Mouse (Mus musculus) liver, embryonic 14.5 days (tissue): Measurements from ENCODE around the gene Snrpg. TPM values are rescaled to one million over a fixed set of nuclear protein-coding genes. Genes with fewer than 3 reads are reported as not detected.

ENCODE experiments used
- ATAC-seq: fragments of 200-750 bp; cut with Nextera tagmentation; 2 replicates; pipeline ENCODE4 v1.8.0; 2017; ENCODE audit warnings: moderate number of reproducible peaks, mild to moderate bottlenecking, moderate library complexity; ENCODE audit not compliant: insufficient read depth
- DNase-seq, 3 experiments: peaks; one replicate each; pipeline ENCODE4 v3.0.0-alpha.2; 2012 to 2013; ENCODE audit warnings: low read depth in 3 of 3, low spot score in 3 of 3
- H3K27ac ChIP-seq: fragments of 300-500 bp; sonication (generic); 2 replicates; pipeline ENCODE4 v1.5.1; 2014; ENCODE audit warnings: moderate library complexity, mild to moderate bottlenecking, control low read depth, inconsistent platforms
- H3K27me3 ChIP-seq: fragments of 300-500 bp; sonication (generic); 2 replicates; pipeline ENCODE4 v1.6.1; 2014; ENCODE audit warnings: mild to moderate bottlenecking, low read length, moderate library complexity; ENCODE audit not compliant: control insufficient read depth, insufficient read depth
- H3K36me3 ChIP-seq: fragments of 300-500 bp; sonication (generic); replicated peaks from 2 replicates; pipeline ENCODE4 v1.6.1; 2014; ENCODE audit warnings: low read depth; ENCODE audit not compliant: control insufficient read depth, insufficient read depth
- H3K4me1 ChIP-seq, 2 experiments: fragments of 200-500 bp in 1 of 2; fragments of 300-500 bp in 1 of 2; sonication (generic) in 1 of 2; replicated peaks; 2 replicates each; pipeline ENCODE4 v1.6.1; 2012 to 2014; ENCODE audit warnings: antibody characterized with exemption in 1 of 2, inconsistent platforms in 1 of 2, low read length in 1 of 2; ENCODE audit not compliant: control insufficient read depth in 2 of 2, insufficient read depth in 2 of 2
- H3K4me2 ChIP-seq: fragments of 300-500 bp; sonication (generic); 2 replicates; pipeline ENCODE4 v1.6.1; 2014; ENCODE audit warnings: low read depth, mild to moderate bottlenecking, control low read depth, moderate library complexity
- H3K4me3 ChIP-seq, 2 experiments: fragments of 200-500 bp in 1 of 2; fragments of 300-500 bp in 1 of 2; sonication (generic) in 1 of 2; 2 replicates each; pipeline ENCODE4 v1.5.1; 2012 to 2014; ENCODE audit warnings: low read depth in 2 of 2, low read length in 2 of 2, mild to moderate bottlenecking in 2 of 2, control low read depth in 1 of 2, inconsistent platforms in 1 of 2, moderate library complexity in 1 of 2; ENCODE audit not compliant: insufficient read depth in 1 of 2
- H3K9ac ChIP-seq: fragments of 300-500 bp; sonication (generic); replicated peaks from 2 replicates; pipeline ENCODE4 v1.6.1; 2014; ENCODE audit warnings: mild to moderate bottlenecking, control low read depth, moderate library complexity
- H3K9me3 ChIP-seq: fragments of 300-500 bp; sonication (generic); 2 replicates; pipeline ENCODE4 v1.6.1; 2016; ENCODE audit warnings: low read length, mixed read lengths; ENCODE audit not compliant: control insufficient read depth
- CTCF ChIP-seq: IDR thresholded peaks from 2 replicates; pipeline ENCODE4 v1.5.1; 2016; ENCODE audit warnings: antibody characterized with exemption, low read depth, control low read depth
- EP300 ChIP-seq: IDR thresholded peaks from 2 replicates; pipeline ENCODE4 v1.6.1; 2016; ENCODE audit warnings: antibody characterized with exemption, low read depth
- WGBS: fragments of 180-500 bp; shearing (Covaris S2); extraction: QIAGEN DNeasy Blood & Tissue Kit; methylation state at CpG from one replicate; pipeline ENCODE4 v1.1.7; 2014; ENCODE audit not compliant: insufficient replicate concordance; 5-methylcytosine and 5-hydroxymethylcytosine counted together
- polyA plus RNA-seq, 2 experiments: library from polyadenylated mRNA; depleted of rRNA in 1 of 2; stranded (reverse) in 1 of 2; unstranded in 1 of 2; fragments of >200 nt; fragmentation: Nextera tagmentation in 1 of 2; extraction: Ambion mirVana in 1 of 2; gene quantifications; 2 replicates each; pipeline versions ENCODE4 v1.2.1 to v1.2.3; 2012 to 2014

Gene Snrpg
- polyA plus RNA-seq, 2 experiments: 135 to 440 TPM

DNA sequence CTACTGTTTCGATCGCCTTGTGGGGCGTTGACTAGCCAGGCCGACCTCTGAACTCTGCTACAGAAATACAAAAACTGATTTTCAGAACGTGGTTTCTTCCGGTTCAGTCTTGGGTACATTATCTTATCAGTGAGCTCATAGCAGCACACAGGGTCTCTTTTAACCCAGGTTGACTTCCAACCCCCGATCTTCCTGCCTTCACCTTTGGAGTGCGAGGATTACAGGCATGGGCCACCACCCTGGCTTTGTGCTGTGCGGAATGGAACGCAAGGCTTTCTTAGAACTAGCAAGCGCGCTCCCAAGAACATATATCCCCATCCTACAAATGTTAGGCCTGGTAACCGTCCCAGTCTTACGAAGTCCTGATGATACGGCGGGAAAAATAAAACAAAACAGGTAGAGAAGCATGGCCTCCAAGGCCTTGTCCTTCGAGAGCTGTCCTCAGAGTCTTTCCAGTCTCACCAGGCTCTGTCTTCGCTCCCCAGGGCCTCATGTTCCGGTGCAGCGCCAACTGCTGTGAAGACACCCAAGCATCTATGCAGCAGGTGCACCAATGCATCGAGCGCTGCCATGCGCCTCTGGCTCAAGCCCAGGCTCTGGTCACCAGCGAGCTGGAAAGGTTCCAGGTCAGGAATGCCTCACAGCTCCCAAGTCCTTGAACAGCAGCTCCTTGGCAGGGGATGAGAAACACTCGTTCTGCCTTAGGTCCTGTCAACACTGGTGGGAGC, 4.8 kb upstream of the Snrpg start:
- Histone ChIP-seq H3K9ac (peak overlapping the region; percentile 61), H3K27me3 (no peaks in the 10 kb centered on the region), H3K36me3 (0 out of 2 replicates have a peak, but pooled peaks cover 2% of the 10 kb centered on the region), H3K27ac (peak overlapping the region; percentile 0), H3K4me3 (peak overlapping the region; percentile 62 to 77), H3K9me3 (no peaks in the 10 kb centered on the region), H3K4me1 (peaks cover 11 to 18% of the 10 kb centered on the region in 2 experiments), H3K4me2 (peak overlapping the region; percentile 97)
- TF ChIP-seq EP300: no peak
- no peak for TF ChIP-seq CTCF
- 34% methylated on average over 25 of the region's 25 CpGs for WGBS
- ATAC-seq: no peak
- DNase-seq: no peak

DNA sequence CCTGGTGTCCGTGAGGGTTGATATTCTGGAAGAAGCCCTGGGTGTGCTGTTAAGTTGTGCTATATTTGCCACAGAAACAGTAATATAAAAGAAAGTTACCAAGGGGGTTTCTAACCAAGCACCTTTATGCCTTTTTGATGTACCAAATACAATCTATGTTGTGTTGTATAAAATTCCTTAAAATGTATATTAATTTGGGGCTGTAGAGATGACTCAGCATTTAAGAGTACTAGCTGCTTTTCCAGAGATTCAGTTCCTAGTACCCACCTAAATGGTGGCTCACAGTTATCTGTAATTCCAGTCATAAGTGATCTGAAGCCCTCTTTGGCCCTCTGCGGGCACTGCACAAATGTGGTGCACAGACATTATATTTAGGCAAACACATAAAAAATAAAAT, 4.3 kb upstream of the Snrpg start:
- peak overlapping the region in 1 of 2 experiments; percentile 77; a peak in 2 of 4 replicates for H3K4me3 ChIP-seq
- peak overlapping the region; percentile 0; the same call in 1 of the 2 replicates for H3K27ac ChIP-seq
- H3K36me3 ChIP-seq: 0 out of 2 replicates have a peak, but pooled peaks cover 2% of the 10 kb centered on the region
- H3K9ac ChIP-seq: no peak overlapping the region; the same call in 1 of the 2 replicates
- H3K4me2 ChIP-seq: peak overlapping the region; percentile 97
- H3K4me1 ChIP-seq: peaks cover 11 to 18% of the 10 kb centered on the region in 2 experiments
- H3K27me3 ChIP-seq: no peaks in the 10 kb centered on the region
- no peaks in the 10 kb centered on the region for H3K9me3 ChIP-seq
- ATAC-seq (no peak), DNase-seq (no peak)
- WGBS: 44% methylated on average over 2 of the region's 2 CpGs
- TF ChIP-seq EP300 (no peak), CTCF (no peak)

DNA sequence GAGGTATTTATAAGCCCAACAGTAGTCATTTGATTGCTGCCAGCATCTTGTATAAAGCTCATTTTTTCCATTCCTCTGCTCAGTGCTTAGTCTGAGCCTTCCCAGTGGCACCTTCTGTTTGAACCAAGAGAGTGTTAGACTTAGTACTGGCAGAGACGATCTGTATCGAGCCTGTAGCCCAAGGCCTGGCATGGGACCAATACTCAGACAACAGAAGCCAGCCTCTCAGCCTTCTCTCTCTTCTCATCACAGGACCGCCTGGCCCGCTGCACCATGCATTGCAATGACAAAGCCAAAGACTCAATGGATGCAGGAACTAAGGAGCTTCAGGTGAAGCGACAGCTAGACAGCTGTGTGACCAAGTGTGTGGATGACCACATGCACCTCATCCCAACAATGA, 2.6 kb upstream of the Snrpg start:
- DNase-seq: no peak
- H3K4me2 ChIP-seq: no peak overlapping the region
- H3K4me3 ChIP-seq: no peak overlapping the region
- H3K27ac ChIP-seq: no peak overlapping the region
- no peaks in the 10 kb centered on the region for H3K9me3 ChIP-seq
- no peak for ATAC-seq
- no peaks in the 10 kb centered on the region for H3K27me3 ChIP-seq
- H3K9ac ChIP-seq: no peak overlapping the region
- TF ChIP-seq CTCF (no peak), EP300 (no peak)
- 81% methylated on average over 5 of the region's 5 CpGs for WGBS
- peaks cover 23 to 28% of the 10 kb centered on the region in 2 experiments for H3K4me1 ChIP-seq
- H3K36me3 ChIP-seq: peaks cover 2% of the 10 kb centered on the region; the same call in 1 of the 2 replicates

DNA sequence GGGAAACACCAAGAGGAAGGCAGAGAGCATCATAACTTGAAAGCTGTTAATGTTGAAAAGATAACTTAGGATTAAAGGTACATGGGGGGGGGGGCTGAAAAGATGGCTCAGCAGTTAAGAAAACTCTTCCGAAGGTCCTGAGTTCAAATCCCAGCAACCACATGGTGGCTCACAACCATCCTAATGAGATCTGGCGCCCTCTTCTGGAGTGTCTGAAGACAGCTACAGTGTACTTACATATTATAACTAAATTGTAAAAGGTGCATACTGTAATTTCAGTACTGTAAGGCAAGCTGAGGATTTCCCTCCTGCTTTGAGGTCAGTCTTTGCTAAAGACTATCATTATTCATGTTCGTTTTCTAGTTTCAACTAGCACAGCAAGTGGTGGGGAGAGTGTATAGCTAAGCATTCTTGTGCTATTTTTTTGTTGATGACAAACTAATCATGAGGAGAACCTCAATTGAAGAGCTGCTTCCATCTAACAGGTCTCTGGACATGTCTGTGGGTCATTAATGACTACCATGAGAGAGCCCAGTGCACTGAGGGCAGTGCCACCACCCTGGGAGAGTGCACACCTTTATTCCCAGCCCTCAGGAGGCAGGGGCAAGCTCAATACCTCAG, 901 bp upstream of the Snrpg start:
- peak overlapping the region; percentile 1; the same call in 1 of the 2 replicates for H3K27ac ChIP-seq
- H3K27me3 ChIP-seq: no peaks in the 10 kb centered on the region
- peak overlapping the region; percentile 97 for H3K4me2 ChIP-seq
- 50% methylated on average over 3 of the region's 3 CpGs for WGBS
- no peak overlapping the region for H3K9ac ChIP-seq
- TF ChIP-seq CTCF (peak; percentile 55), EP300 (no peak)
- H3K4me1 ChIP-seq: peaks cover 23 to 29% of the 10 kb centered on the region in 2 experiments
- ATAC-seq (no peak), DNase-seq (no peak)
- H3K4me3 ChIP-seq: peak overlapping the region; percentile 86 to 91
- H3K9me3 ChIP-seq: no peaks in the 10 kb centered on the region
- H3K36me3 ChIP-seq: peaks cover 2% of the 10 kb centered on the region; the same call in 1 of the 2 replicates

DNA sequence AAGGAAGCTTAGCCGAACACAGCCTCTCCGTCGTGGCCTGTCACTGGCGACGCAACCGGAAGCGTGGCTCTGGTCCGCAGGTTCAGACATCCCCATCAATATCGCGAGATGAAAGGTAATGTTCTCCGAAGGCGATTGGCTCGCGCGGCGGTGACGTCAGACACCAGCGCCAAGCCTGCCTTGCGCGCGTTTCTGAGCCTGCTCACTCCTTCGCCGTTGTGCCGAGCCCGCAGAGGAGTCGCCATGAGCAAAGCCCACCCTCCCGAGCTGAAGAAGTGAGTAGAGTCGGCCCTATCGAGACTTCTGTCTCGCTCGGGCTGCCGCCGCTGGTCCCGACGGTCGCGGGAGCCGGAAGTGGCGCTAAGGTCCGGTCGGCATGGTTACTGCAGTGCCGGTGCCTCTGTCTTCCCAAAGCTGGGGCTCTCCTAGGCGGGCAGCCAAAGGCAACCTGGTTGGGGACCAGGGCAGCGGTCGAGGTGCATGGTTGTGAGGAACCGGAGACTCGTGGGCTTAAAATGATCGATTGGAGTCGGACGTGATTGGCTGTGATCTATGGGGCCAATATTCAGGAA, 322 bp downstream of the Snrpg start:
- Histone ChIP-seq H3K9ac (peak overlapping the region; percentile 85), H3K4me2 (peak overlapping the region; percentile 97), H3K27me3 (no peaks in the 10 kb centered on the region), H3K9me3 (no peaks in the 10 kb centered on the region), H3K4me3 (peak overlapping the region; percentile 86 to 91), H3K4me1 (peaks cover 22 to 23% of the 10 kb centered on the region in 2 experiments), H3K36me3 (peaks cover 7% of the 10 kb centered on the region), H3K27ac (peak overlapping the region; percentile 59)
- under 1% methylated on average over 50 of the region's 50 CpGs for WGBS
- ATAC-seq (peak; percentile 93), DNase-seq (peak; percentile 92 to 93 (median 93))
- TF ChIP-seq CTCF: no peak; the same call in 1 of the 2 replicates
- peak; percentile 22; the same call in 1 of the 2 replicates for TF ChIP-seq EP300
